Mouse (Mus musculus) forebrain, embryonic 12.5 days (tissue): ENCODE data around the gene B4galnt4. TPM values are rescaled to one million over a fixed set of nuclear protein-coding genes. Genes with fewer than 3 reads are reported as not detected.
"Not testable (repeated sequence)": the region's sequence is repeated elsewhere in the genome, so short reads cannot be mapped to it uniquely, and the experiment has no call there.

Experiments
- ATAC-seq: fragments of 200-750 bp; cut with Nextera tagmentation; 2 replicates; pipeline ENCODE4 v1.8.0; 2017; ENCODE audit warnings: moderate TSS enrichment; ENCODE audit not compliant: low FRiP score
- H3K27ac ChIP-seq: fragments of 300-500 bp; sonication (generic); 2 replicates; pipeline ENCODE4 v1.5.1; 2016; ENCODE audit warnings: mild to moderate bottlenecking
- H3K27me3 ChIP-seq: fragments of 300-500 bp; sonication (generic); 2 replicates; pipeline ENCODE4 v1.6.1; 2016; ENCODE audit warnings: mild to moderate bottlenecking
- H3K36me3 ChIP-seq: fragments of 300-500 bp; sonication (generic); replicated peaks from 2 replicates; pipeline ENCODE4 v1.6.1; 2016; ENCODE audit warnings: mild to moderate bottlenecking
- H3K4me1 ChIP-seq: fragments of 300-500 bp; sonication (generic); 2 replicates; pipeline ENCODE4 v1.6.1; 2016
- H3K4me2 ChIP-seq: fragments of 300-500 bp; sonication (generic); 2 replicates; pipeline ENCODE4 v1.6.1; 2016; ENCODE audit warnings: mild to moderate bottlenecking, moderate library complexity
- H3K4me3 ChIP-seq: fragments of 300-500 bp; sonication (generic); replicated peaks from 2 replicates; pipeline ENCODE4 v1.5.1; 2016; ENCODE audit warnings: mild to moderate bottlenecking
- H3K9ac ChIP-seq: fragments of 300-500 bp; sonication (generic); 2 replicates; pipeline ENCODE4 v1.6.1; 2016; ENCODE audit warnings: mild to moderate bottlenecking
- H3K9me3 ChIP-seq: fragments of 300-500 bp; sonication (generic); 2 replicates; pipeline ENCODE4 v1.6.1; 2016
- WGBS: fragments of 180-500 bp; shearing (Covaris S2); methylation state at CpG from one replicate; pipeline ENCODE4 v1.1.7; 2016; 5-methylcytosine and 5-hydroxymethylcytosine counted together
- polyA plus RNA-seq: library from polyadenylated mRNA; unstranded; fragments of >200 nt; fragmentation: Nextera tagmentation; extraction: Ambion mirVana; gene quantifications from 2 replicates; pipeline ENCODE4 v1.2.1, GENCODE M21; 2016

Gene B4galnt4
- polyA plus RNA-seq, 1 experiment from 2014 or later, result 40.7 TPM

- no peak overlapping the region for H3K4me3 ChIP-seq
- 41% methylated on average over 3 of the region's 3 CpGs for WGBS
- ATAC-seq, result no peak
- H3K27me3 ChIP-seq, result 0 out of 2 replicates have a peak, but pooled peaks cover 3% of the 10 kb centered on the region
- peaks cover 13% of the 10 kb centered on the region for H3K4me1 ChIP-seq
- H3K36me3 ChIP-seq, result no peaks in the 10 kb centered on the region
- H3K4me2 ChIP-seq, result no peak overlapping the region
- no peaks in the 10 kb centered on the region for H3K9me3 ChIP-seq
- H3K27ac ChIP-seq, result no peak overlapping the region
- no peak overlapping the region for H3K9ac ChIP-seq
Measured at GRCm38 (mm10) chr7:141030390-141030789, 30.5 kb upstream of the B4galnt4 start.

DNA sequence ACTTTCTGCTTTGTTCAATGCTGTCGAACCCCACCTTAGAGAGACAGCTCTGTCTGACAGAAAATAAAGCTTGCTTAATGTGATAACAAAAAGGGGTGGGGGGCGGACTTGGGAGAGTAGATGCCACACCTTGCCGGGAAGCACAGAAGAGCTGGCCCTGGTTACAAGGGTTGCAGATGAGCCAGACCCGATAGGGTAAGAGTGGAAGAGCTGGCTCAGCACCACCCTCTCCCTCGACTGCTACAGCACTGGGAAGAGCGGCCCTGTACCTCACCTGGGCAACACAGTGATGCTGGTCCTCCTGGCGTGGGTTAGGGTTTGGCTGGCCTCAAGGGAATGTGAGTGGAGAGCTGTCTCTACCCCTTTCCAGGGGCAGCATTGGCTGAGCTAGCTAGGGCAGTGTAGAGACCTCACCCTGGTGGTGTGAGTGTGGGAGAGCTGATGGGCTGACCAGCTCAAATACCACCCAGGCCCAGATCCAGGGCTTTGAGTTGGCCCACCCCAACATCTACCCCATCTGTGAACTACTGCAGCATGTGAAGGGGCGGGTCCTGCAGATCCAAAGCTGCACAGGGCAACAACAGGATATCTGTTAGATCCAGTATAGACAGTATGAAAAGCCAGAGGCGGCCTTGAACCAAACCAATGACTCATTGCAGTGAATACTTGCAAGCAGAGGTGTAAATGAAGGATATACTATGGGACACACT is 28.3 kb upstream of the B4galnt4 start:
- H3K4me3 ChIP-seq, result no peak overlapping the region
- H3K4me1 ChIP-seq, result no peaks in the 10 kb centered on the region
- no peak overlapping the region for H3K27ac ChIP-seq
- H3K27me3 ChIP-seq, result 0 out of 2 replicates have a peak, but pooled peaks cover 3% of the 10 kb centered on the region
- no peak overlapping the region for H3K4me2 ChIP-seq
- WGBS, result 80% methylated on average over 9 of the region's 9 CpGs
- no peaks in the 10 kb centered on the region for H3K9me3 ChIP-seq
- H3K36me3 ChIP-seq, result no peaks in the 10 kb centered on the region
- ATAC-seq, result no peak
- no peak overlapping the region for H3K9ac ChIP-seq

GRCm38 (mm10) chr7:141036624-141037023 is 24.3 kb upstream of the B4galnt4 start:
- not testable (repeated sequence) for H3K27me3 ChIP-seq, H3K9ac ChIP-seq, H3K4me3 ChIP-seq, H3K4me1 ChIP-seq, H3K4me2 ChIP-seq, ATAC-seq, H3K36me3 ChIP-seq, H3K27ac ChIP-seq, H3K9me3 ChIP-seq
- 93% methylated on average over 1 of the region's 2 CpGs for WGBS

- H3K4me2 ChIP-seq, result no peak overlapping the region
- H3K36me3 ChIP-seq, result no peaks in the 10 kb centered on the region
- WGBS, result 87% methylated on average over 19 of the region's 21 CpGs
- no peak overlapping the region for H3K4me3 ChIP-seq
- no peaks in the 10 kb centered on the region for H3K27me3 ChIP-seq
- ATAC-seq, result no peak
- H3K27ac ChIP-seq, result no peak overlapping the region
- H3K9ac ChIP-seq, result no peak overlapping the region
- no peaks in the 10 kb centered on the region for H3K9me3 ChIP-seq
- H3K4me1 ChIP-seq, result no peaks in the 10 kb centered on the region; the same call in 1 of the 2 replicates
Measured at GRCm38 (mm10) chr7:141038090-141039032, 22.5 kb upstream of the B4galnt4 start.

GRCm38 (mm10) chr7:141039386-141040107 is 21.4 kb upstream of the B4galnt4 start:
- no peak overlapping the region for H3K27ac ChIP-seq
- no peak overlapping the region for H3K4me3 ChIP-seq
- no peaks in the 10 kb centered on the region; the same call in 1 of the 2 replicates for H3K4me1 ChIP-seq
- no peak overlapping the region for H3K9ac ChIP-seq
- 94% methylated on average over 4 of the region's 4 CpGs for WGBS
- H3K27me3 ChIP-seq, result no peaks in the 10 kb centered on the region
- H3K4me2 ChIP-seq, result no peak overlapping the region
- H3K9me3 ChIP-seq, result no peaks in the 10 kb centered on the region
- no peaks in the 10 kb centered on the region for H3K36me3 ChIP-seq
- ATAC-seq, result no peak

GRCm38 (mm10) chr7:141040867-141041606 is 19.9 kb upstream of the B4galnt4 start:
- Histone ChIP-seq H3K36me3 (no peaks in the 10 kb centered on the region), H3K4me2 (peak overlapping the region; percentile 13; the same call in 1 of the 2 replicates), H3K27me3 (no peaks in the 10 kb centered on the region), H3K4me1 (no peaks in the 10 kb centered on the region; the same call in 1 of the 2 replicates), H3K9ac (no peak overlapping the region), H3K4me3 (no peak overlapping the region), H3K27ac (0 out of 2 replicates have a peak overlapping the region, but pooled peaks have one; percentile 36), H3K9me3 (no peaks in the 10 kb centered on the region)
- no peak for ATAC-seq
- 51% methylated on average over 6 of the region's 9 CpGs for WGBS

DNA sequence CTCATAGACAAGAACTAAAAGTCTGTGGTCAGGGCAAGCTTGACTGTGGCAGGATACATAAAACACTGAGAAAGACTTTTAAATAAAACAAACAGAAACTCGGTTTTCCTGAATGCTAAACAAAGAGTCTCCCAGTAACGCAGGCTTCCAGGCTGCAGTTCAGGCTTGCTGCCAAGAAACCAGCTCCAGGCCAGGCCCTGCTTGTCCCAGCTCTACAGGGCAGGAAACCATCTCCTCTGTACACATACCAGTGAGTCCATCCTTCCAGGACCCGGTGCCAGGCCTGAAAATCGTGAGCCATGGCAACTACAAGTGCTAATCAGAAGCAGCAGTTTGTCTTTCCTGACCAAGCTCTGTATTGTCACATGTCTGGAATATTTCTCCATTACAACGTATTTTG is 19.2 kb upstream of the B4galnt4 start:
- no peaks in the 10 kb centered on the region for H3K36me3 ChIP-seq
- no peaks in the 10 kb centered on the region; the same call in 1 of the 2 replicates for H3K4me1 ChIP-seq
- no peak overlapping the region for H3K4me2 ChIP-seq
- 0 out of 2 replicates have a peak overlapping the region, but pooled peaks have one; percentile 36 for H3K27ac ChIP-seq
- H3K4me3 ChIP-seq, result no peak overlapping the region
- no peak overlapping the region for H3K9ac ChIP-seq
- H3K27me3 ChIP-seq, result 0 out of 2 replicates have a peak, but pooled peaks cover 3% of the 10 kb centered on the region
- WGBS, result 33% methylated on average over 5 of the region's 5 CpGs
- ATAC-seq, result no peak
- no peaks in the 10 kb centered on the region for H3K9me3 ChIP-seq

DNA sequence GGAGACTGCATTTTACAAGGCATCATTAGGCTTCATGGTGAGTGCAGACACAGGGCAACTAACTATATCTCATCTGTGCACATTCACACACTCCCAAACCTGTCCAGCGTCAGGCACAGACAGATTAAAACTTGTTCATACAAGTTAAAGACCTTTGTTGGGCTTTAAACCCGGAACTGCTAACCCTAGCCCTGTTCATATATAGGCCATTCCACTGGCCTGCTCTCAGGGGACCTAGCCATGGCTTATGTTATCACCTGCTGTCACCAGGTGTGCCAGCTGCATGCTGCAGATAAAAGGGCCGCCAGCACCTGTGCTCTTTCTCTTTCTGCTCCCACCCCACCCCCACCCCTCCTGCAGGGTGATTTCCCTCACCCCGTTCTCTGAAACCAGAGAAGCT is 18.4 kb upstream of the B4galnt4 start:
- 53% methylated on average over 4 of the region's 4 CpGs for WGBS
- peaks cover 10% of the 10 kb centered on the region; the same call in 1 of the 2 replicates for H3K27me3 ChIP-seq
- H3K4me2 ChIP-seq, result no peak overlapping the region
- H3K9ac ChIP-seq, result no peak overlapping the region
- H3K4me1 ChIP-seq, result peaks cover 6% of the 10 kb centered on the region
- H3K9me3 ChIP-seq, result no peaks in the 10 kb centered on the region
- H3K27ac ChIP-seq, result no peak overlapping the region
- no peaks in the 10 kb centered on the region for H3K36me3 ChIP-seq
- H3K4me3 ChIP-seq, result no peak overlapping the region
- ATAC-seq, result no peak

GRCm38 (mm10) chr7:141046931-141047580 is 13.8 kb upstream of the B4galnt4 start:
- Histone ChIP-seq H3K9me3 (no peaks in the 10 kb centered on the region), H3K4me3 (0 out of 2 replicates have a peak overlapping the region, but pooled peaks have one; percentile 37), H3K27me3 (peaks cover 10% of the 10 kb centered on the region; the same call in 1 of the 2 replicates), H3K36me3 (no peaks in the 10 kb centered on the region), H3K27ac (no peak overlapping the region), H3K4me2 (peak overlapping the region; percentile 79; the same call in 1 of the 2 replicates), H3K9ac (peak overlapping the region; percentile 47; the same call in 1 of the 2 replicates), H3K4me1 (peaks cover 16% of the 10 kb centered on the region)
- WGBS, result 80% methylated on average over 6 of the region's 6 CpGs
- no peak for ATAC-seq

DNA sequence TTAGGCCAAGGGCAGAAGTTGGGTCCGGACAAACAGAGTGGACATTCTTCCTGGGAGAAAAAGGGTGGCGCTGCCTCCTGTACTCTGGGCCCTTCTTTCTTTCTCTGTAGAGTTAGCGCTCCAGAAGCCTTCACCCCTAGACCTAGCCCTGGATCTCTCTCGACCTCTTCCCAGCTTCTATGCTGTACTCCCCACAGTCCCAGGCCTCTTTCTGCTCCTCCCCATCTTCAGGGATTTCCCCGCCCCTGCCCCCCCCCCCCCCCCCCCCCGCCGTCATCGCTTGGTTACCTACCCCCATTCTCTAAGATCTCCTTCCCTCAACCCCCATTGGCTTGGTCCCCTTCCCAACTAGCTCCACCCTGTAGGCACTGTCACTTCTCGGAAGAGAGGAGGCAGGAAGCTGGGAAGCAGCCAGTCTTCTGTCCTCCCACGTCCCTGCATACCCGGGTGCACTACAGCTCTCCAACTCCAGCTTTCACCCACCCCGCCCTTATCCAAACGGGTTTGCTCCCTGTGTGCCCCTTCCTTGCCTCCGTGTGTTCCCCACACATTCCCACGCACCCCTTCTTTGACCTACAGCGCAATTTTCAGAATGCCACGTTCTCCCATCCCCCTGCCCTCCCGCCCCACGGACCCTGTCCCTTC is 13.2 kb upstream of the B4galnt4 start:
- Histone ChIP-seq H3K9ac (peak overlapping the region; percentile 47), H3K36me3 (no peaks in the 10 kb centered on the region), H3K27me3 (peaks cover 10% of the 10 kb centered on the region; the same call in 1 of the 2 replicates), H3K9me3 (no peaks in the 10 kb centered on the region), H3K4me2 (peak overlapping the region; percentile 79), H3K4me1 (peaks cover 16% of the 10 kb centered on the region), H3K4me3 (peak overlapping the region; percentile 37), H3K27ac (0 out of 2 replicates have a peak overlapping the region, but pooled peaks have one; percentile 31)
- WGBS, result 3% methylated on average over 15 of the region's 19 CpGs
- peak; percentile 68 for ATAC-seq
